Mouse (Mus musculus) stomach, embryonic 16.5 days (tissue): ENCODE data around the gene Tcp10c. TPM values are rescaled to one million over a fixed set of nuclear protein-coding genes. Genes with fewer than 3 reads are reported as not detected.
"Not testable (repeated sequence)": the region's sequence is repeated elsewhere in the genome, so short reads cannot be mapped to it uniquely, and the experiment has no call there.

Source experiments
- ATAC-seq: fragments of 200-750 bp; cut with Nextera tagmentation; 2 replicates; pipeline ENCODE4 v1.8.0; 2017; ENCODE audit warnings: moderate number of reproducible peaks, moderate TSS enrichment; ENCODE audit not compliant: insufficient read depth, low FRiP score
- H3K27ac ChIP-seq: fragments of 300-500 bp; sonication (generic); 2 replicates; pipeline ENCODE4 v1.5.1; 2014; ENCODE audit warnings: low read length
- H3K27me3 ChIP-seq: fragments of 300-500 bp; sonication (generic); 2 replicates; pipeline ENCODE4 v1.6.1; 2014; ENCODE audit warnings: low read length, control low read depth, mixed read lengths; ENCODE audit not compliant: control insufficient read depth, insufficient read depth
- H3K36me3 ChIP-seq: fragments of 300-500 bp; sonication (generic); 2 replicates; pipeline ENCODE4 v1.6.1; 2014; ENCODE audit warnings: low read length; ENCODE audit not compliant: control insufficient read depth, insufficient read depth
- H3K4me1 ChIP-seq: fragments of 300-500 bp; sonication (generic); 2 replicates; pipeline ENCODE4 v1.6.1; 2014; ENCODE audit warnings: low read length, control low read depth, mixed read lengths; ENCODE audit not compliant: control insufficient read depth, insufficient read depth
- H3K4me2 ChIP-seq: fragments of 300-500 bp; sonication (generic); 2 replicates; pipeline ENCODE4 v1.6.1; 2014; ENCODE audit warnings: low read depth, low read length, mixed read lengths
- H3K4me3 ChIP-seq: fragments of 300-500 bp; sonication (generic); replicated peaks from 2 replicates; pipeline ENCODE4 v1.5.1; 2014; ENCODE audit warnings: mild to moderate bottlenecking, low read length
- H3K9ac ChIP-seq: fragments of 300-500 bp; sonication (generic); 2 replicates; pipeline ENCODE4 v1.6.1; 2014; ENCODE audit warnings: low read length
- H3K9me3 ChIP-seq: fragments of 300-500 bp; sonication (generic); replicated peaks from 2 replicates; pipeline ENCODE4 v1.6.1; 2016; ENCODE audit warnings: low read length, control low read depth; ENCODE audit not compliant: control insufficient read depth
- WGBS: fragments of 180-500 bp; shearing (Covaris S2); extraction: QIAGEN DNeasy Blood & Tissue Kit; methylation state at CpG from one replicate; pipeline ENCODE4 v1.1.7; 2014; 5-methylcytosine and 5-hydroxymethylcytosine counted together
- polyA plus RNA-seq: library from polyadenylated mRNA; unstranded; fragments of >200 nt; fragmentation: Nextera tagmentation; extraction: Ambion mirVana; gene quantifications from 2 replicates; pipeline ENCODE4 v1.2.1, GENCODE M21; 2015

Tcp10c gene
- polyA plus RNA-seq, 1 experiment from 2014 or later = not detected

DNA sequence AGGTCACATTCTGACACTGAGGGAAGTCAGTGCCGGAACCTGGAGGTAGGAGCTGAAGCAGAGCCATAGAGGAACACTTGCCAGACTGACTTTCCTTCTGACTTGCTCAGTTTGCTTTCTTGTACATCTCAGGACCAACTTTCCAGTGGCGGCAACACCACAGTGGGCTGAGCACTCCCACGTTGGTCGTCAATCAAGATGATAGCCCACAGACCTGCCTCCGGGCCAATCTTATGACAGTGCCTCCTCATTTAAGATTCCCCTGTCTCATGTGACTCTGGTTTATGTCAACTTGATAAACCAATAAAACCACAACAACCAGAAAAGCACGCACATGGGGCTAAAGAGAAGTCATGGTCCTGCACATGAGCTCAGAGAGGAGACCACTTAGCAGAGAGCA lies 52.3 kb downstream of the Tcp10c start:
- not testable (repeated sequence) for H3K4me2 ChIP-seq, H3K36me3 ChIP-seq, H3K9me3 ChIP-seq, H3K9ac ChIP-seq, H3K27me3 ChIP-seq, H3K27ac ChIP-seq, H3K4me3 ChIP-seq, H3K4me1 ChIP-seq, ATAC-seq
- WGBS = 84% methylated on average over 5 of the region's 6 CpGs

DNA sequence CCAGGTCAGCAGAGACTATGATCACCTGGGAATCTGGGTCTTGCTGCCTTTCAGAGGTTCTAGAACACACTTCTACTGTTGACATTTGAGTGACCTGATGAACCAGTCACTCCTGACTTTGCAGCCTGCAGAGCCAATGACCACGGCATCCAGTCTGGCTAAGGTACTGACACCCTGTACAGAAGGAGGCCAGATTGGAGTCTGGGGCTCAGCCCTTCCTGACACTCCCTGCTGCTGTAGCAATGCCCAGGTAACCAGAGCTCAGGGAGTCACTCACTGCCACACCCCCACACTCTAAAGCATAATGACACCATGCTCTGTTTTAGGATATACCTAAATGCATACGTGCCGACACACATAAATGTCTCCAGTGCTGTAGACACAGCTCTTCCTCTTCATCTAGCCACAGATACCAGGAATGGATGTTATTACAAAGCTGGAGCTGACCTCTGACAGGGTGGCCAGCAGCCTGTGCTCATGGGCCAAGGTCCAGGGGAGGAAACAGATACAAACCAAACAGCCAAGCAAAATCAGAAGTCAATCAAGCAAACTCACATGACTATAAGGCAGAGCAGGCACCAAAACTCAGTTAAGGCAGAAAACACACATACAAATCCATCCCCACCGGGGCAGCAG lies 53.4 kb downstream of the Tcp10c start:
- not testable (repeated sequence) for H3K4me2 ChIP-seq, H3K9me3 ChIP-seq, H3K4me3 ChIP-seq, H3K36me3 ChIP-seq, H3K27me3 ChIP-seq, H3K9ac ChIP-seq, H3K4me1 ChIP-seq, H3K27ac ChIP-seq
- 95% methylated on average over 3 of the region's 4 CpGs for WGBS
- peak; percentile 26; the same call in 1 of the 2 replicates for ATAC-seq

DNA sequence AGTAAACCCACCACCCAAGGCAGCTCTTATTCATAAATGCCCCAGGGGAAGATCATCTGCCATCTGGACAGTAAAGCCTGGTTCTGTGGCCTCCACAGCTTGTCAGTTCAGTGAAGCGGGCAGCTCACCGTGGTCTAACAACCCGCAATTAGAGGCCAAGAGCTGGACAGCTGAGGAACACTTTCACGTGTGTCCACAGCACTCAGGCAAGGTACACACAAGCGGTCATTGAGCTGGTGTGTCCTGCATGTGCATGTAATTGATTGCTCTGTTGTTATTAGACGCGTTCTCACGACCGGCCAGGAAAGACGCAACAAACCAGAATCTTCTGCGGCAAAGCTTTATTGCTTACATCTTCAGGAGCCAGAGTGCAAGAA lies 53.9 kb downstream of the Tcp10c start:
- not testable (repeated sequence) for ATAC-seq, H3K9me3 ChIP-seq
- 95% methylated on average over 8 of the region's 11 CpGs for WGBS

DNA sequence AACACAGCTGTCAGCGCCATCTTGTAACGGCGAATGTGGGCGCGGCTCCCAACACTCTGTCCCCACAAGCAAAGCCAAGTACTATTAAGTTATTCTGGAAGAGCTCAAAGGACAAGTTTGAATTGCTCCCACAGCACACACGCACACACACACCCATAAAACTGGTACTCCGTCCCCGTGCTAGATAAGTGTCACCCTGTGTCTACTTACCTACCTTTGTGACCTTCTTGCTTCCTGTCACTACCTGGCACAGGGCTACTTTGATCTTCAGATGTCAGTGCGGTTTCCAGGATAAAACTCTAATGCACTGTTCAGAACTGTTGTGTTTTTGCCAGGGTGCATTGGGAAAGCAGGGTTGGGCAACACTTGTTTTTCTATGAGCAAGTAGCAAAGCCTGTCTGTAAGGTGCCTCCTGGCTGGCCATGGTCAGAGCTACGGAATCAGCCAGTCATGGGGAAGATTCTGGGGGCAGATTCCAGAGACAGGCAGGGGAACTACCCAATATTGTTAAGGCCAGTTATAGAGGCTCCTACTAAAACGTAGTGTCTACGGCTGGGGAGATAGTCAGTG lies 66.7 kb downstream of the Tcp10c start:
- H3K36me3 ChIP-seq, H3K4me3 ChIP-seq, H3K4me2 ChIP-seq, H3K27me3 ChIP-seq, H3K4me1 ChIP-seq, H3K9me3 ChIP-seq, H3K27ac ChIP-seq, ATAC-seq, H3K9ac ChIP-seq: not testable (repeated sequence)
- whole genome bisulfite sequencing = 87% methylated on average over 9 of the region's 12 CpGs

More for the DNA sequence above, 53.9 kb downstream of the Tcp10c start:
- H3K9ac ChIP-seq, H3K4me2 ChIP-seq, H3K27me3 ChIP-seq, H3K4me3 ChIP-seq, H3K36me3 ChIP-seq, H3K27ac ChIP-seq, H3K4me1 ChIP-seq: not testable (repeated sequence)

DNA sequence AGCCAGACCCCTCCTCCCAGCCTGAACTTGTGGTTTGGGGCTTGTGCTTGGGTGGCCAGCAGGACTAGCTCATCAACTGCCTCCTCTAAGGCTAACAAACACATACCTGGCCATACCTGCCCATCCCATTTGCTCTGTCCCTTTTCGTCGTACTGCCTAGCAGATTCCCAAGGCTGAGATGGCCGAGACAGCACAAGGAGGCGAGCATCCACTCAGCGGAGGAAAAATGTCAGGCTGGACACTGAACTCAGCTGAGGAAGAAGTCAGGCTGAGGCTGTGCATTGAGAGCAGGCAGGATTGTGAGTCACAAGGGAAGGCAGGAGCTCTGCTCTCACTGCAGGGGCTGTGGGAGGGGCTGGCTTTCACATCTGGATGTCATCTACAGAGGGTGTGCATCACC lies 68.3 kb downstream of the Tcp10c start:
- peak; percentile 38; the same call in 1 of the 2 replicates for ATAC-seq
- whole genome bisulfite sequencing = 87% methylated on average over 5 of the region's 5 CpGs
- not testable (repeated sequence) for H3K36me3 ChIP-seq, H3K9me3 ChIP-seq, H3K9ac ChIP-seq, H3K4me1 ChIP-seq, H3K4me2 ChIP-seq, H3K4me3 ChIP-seq, H3K27me3 ChIP-seq, H3K27ac ChIP-seq

DNA sequence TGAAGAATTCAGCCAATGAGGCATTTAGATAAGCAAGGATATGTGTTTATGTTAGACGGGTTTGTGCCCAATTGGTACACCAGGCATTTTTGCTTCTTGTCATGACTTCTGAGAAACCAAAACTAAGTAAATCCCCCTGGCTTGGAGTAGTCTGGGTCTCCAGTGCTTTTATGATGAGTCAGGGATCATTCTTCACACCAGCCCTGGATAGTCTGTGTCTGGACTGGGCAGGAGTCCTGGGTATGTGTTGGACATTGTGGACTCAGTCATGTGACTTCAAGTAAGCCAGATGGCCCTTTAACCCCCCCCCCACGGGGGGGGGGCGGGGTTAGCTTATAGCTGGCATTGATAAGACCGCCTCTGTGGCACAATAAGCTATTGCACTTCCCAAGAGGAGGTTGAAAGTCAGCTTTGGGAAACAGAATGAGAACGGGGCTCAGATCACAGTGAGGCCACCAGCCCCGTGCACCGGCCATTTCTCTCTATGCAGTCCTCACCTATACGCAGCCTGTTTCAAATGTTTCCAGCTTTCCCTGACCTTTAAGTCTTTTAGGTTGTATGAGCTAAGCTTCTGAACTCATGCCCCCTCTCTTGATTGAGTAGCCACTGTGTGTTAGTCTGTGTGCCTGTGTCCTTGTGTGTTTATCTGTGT lies 69.1 kb downstream of the Tcp10c start:
- H3K4me1 ChIP-seq, H3K9me3 ChIP-seq, H3K9ac ChIP-seq, H3K27ac ChIP-seq, H3K4me2 ChIP-seq, H3K27me3 ChIP-seq, H3K36me3 ChIP-seq, H3K4me3 ChIP-seq: not testable (repeated sequence)
- WGBS = 63% methylated on average over 8 of the region's 8 CpGs
- 0 out of 2 replicates have a peak, but pooled peaks have one; percentile 23 for ATAC-seq

DNA sequence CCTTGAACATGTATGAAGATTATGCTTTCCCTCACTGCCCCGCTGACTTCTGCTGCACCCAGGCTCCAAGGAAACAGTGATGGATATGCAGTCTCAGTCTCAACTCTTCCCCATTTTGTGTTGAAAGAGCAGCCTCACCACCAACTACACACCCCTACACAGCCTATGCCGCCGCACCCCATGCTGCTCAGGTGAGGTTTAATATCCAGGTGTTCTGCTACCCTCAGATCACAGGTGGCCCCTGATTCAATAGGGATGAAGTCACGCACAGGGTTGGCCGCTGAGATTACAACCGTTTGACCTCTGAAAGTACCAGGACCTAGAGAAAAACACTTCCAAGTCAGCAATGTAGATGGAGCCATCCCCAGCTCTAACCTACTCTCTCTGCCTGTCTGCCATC lies 69.9 kb downstream of the Tcp10c start:
- not testable (repeated sequence) for H3K9me3 ChIP-seq, H3K36me3 ChIP-seq, H3K27ac ChIP-seq, H3K4me3 ChIP-seq, H3K4me1 ChIP-seq, H3K9ac ChIP-seq, H3K27me3 ChIP-seq, H3K4me2 ChIP-seq
- WGBS = 86% methylated on average over 6 of the region's 6 CpGs
- 0 out of 2 replicates have a peak, but pooled peaks have one; percentile 18 for ATAC-seq

DNA sequence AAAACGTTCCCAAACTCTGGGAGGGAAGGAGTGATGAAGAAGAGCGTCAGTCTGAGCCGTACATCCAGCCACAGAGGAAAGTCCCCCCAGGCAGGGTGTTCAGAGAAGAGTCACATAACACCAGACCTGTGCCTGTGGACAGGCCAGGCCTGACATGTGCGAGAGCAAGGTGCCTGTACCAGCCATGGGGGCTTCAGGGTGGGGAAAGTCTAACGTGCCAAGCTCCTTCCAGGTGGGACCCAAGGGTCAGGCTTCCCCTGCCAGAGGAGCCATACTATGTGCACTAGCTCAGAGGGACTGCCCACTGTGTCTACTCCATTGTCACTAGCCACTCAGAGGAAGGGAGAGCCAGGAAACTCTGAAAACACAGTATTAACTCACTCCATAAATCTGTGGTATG lies 71.3 kb downstream of the Tcp10c start:
- H3K4me1 ChIP-seq = not testable (repeated sequence)

DNA sequence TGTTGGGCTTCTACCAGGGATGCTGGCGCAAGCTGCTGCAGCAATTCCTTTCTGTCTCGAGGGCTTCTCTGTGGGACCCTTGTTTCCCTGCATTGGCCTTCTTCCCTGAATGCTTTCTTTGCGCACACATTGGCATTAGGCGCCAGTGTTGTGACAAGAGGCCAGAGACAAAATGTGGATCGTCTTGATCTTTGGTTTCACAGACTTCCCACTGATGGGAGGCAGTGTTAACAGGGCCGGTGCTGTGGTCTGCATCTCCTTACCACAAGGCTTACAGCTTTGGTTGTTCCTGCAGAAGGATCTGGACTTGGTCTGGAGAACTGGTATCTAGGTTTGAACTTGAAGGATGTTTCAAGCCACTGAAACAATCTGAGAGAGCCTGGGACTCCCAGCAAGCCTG lies 72.1 kb downstream of the Tcp10c start:
- not testable (repeated sequence) for H3K4me2 ChIP-seq, H3K4me3 ChIP-seq, H3K9me3 ChIP-seq, H3K9ac ChIP-seq, H3K27ac ChIP-seq, ATAC-seq, H3K4me1 ChIP-seq, H3K27me3 ChIP-seq, H3K36me3 ChIP-seq
- 82% methylated on average over 4 of the region's 6 CpGs for WGBS

More for the DNA sequence above, 71.3 kb downstream of the Tcp10c start:
- peak; percentile 22; the same call in 1 of the 2 replicates for ATAC-seq
- H3K27ac ChIP-seq, H3K4me3 ChIP-seq, H3K27me3 ChIP-seq, H3K9ac ChIP-seq, H3K4me2 ChIP-seq, H3K36me3 ChIP-seq, H3K9me3 ChIP-seq: not testable (repeated sequence)
- WGBS = 78% methylated on average over 2 of the region's 5 CpGs
